Mouse (Mus musculus) cerebellum, adult 2 months (tissue): ENCODE data around the gene Afg1l. TPM values are rescaled to one million over a fixed set of nuclear protein-coding genes. Genes with fewer than 3 reads are reported as not detected.

Experiments used
- DNase-seq, 2 experiments: peaks; one replicate each; pipeline ENCODE4 v3.0.0; 2021
- H3K27ac ChIP-seq: fragments of 200-500 bp; 2 replicates; pipeline ENCODE4 v1.5.1; 2012; ENCODE audit warnings: low read length, control low read depth, inconsistent platforms; ENCODE audit not compliant: insufficient read depth
- H3K27me3 ChIP-seq: fragments of 200-500 bp; 2 replicates; pipeline ENCODE4 v1.6.1; 2012; ENCODE audit warnings: inconsistent platforms, mild to moderate bottlenecking, low read length, moderate library complexity; ENCODE audit not compliant: control insufficient read depth, insufficient read depth
- H3K4me1 ChIP-seq: fragments of 200-500 bp; 2 replicates; pipeline ENCODE4 v1.6.1; 2011; ENCODE audit warnings: low read length; ENCODE audit not compliant: control insufficient read depth, insufficient read depth
- H3K4me3 ChIP-seq: fragments of 200-500 bp; replicated peaks from 2 replicates; pipeline ENCODE3; 2011; ENCODE audit warnings: mild to moderate bottlenecking, low read depth, low read length, control low read depth; ENCODE audit not compliant: insufficient read depth
- CTCF ChIP-seq: fragments of 200-500 bp; IDR thresholded peaks from 2 replicates; pipeline ENCODE4 v1.5.1; 2011; ENCODE audit warnings: low read depth, mild to moderate bottlenecking, control low read depth, low read length, moderate library complexity, borderline replicate concordance; ENCODE audit not compliant: insufficient read depth
- POLR2A ChIP-seq: fragments of 200-500 bp; IDR thresholded peaks from 2 replicates; pipeline ENCODE4 v1.6.1; 2011; ENCODE audit warnings: low read length, control low read depth, borderline replicate concordance; ENCODE audit not compliant: insufficient read depth
- WGBS: fragments of 180-500 bp; shearing (Covaris S2); methylation state at CpG from one replicate; pipeline ENCODE4 v1.1.7; 2018; 5-methylcytosine and 5-hydroxymethylcytosine counted together
- polyA plus RNA-seq: library from polyadenylated mRNA; depleted of rRNA; stranded (reverse); fragments of >200 nt; gene quantifications from 2 replicates; pipeline ENCODE4 v1.2.3, GENCODE M21; 2012

The Afg1l gene
- polyA plus RNA-seq, 1 experiment: 14.9 TPM

GRCm38 (mm10) chr10:42492027-42492771 lies 13.8 kb upstream of the Afg1l start:
- 86% methylated on average over 10 of the region's 10 CpGs for WGBS
- H3K27me3 ChIP-seq: no peaks in the 10 kb centered on the region
- DNase-seq: no peak
- no peak overlapping the region for H3K27ac ChIP-seq
- no peaks in the 10 kb centered on the region for H3K4me1 ChIP-seq
- TF ChIP-seq CTCF: no peak
- no peak overlapping the region for H3K4me3 ChIP-seq

- no peak for TF ChIP-seq POLR2A
- no peak for TF ChIP-seq CTCF
- H3K27ac ChIP-seq: no peak overlapping the region
- WGBS: 72% methylated on average over 1 of the region's 1 CpGs
- no peak overlapping the region for H3K4me3 ChIP-seq
- DNase-seq: no peak
- H3K4me1 ChIP-seq: no peaks in the 10 kb centered on the region
- H3K27me3 ChIP-seq: no peaks in the 10 kb centered on the region
Measured at GRCm38 (mm10) chr10:42491158-42491557, 12.8 kb upstream of the Afg1l start.

- 42% methylated on average over 8 of the region's 8 CpGs for WGBS
- no peaks in the 10 kb centered on the region for H3K4me1 ChIP-seq
- TF ChIP-seq CTCF: no peak
- no peak for TF ChIP-seq POLR2A
- H3K27me3 ChIP-seq: no peaks in the 10 kb centered on the region
- H3K4me3 ChIP-seq: no peak overlapping the region
- H3K27ac ChIP-seq: no peak overlapping the region
- no peak for DNase-seq
Measured at GRCm38 (mm10) chr10:42488606-42489296, 10.4 kb upstream of the Afg1l start.

GRCm38 (mm10) chr10:42480719-42481118 lies 2.4 kb upstream of the Afg1l start:
- Histone ChIP-seq H3K27ac (no peak overlapping the region), H3K4me3 (no peak overlapping the region), H3K27me3 (no peaks in the 10 kb centered on the region), H3K4me1 (peaks cover 2% of the 10 kb centered on the region; the same call in 1 of the 2 replicates)
- 74% methylated on average over 4 of the region's 4 CpGs for WGBS
- no peak for DNase-seq
- no peak for TF ChIP-seq POLR2A
- no peak for TF ChIP-seq CTCF

GRCm38 (mm10) chr10:42477550-42478340 lies 620 bp downstream of the Afg1l start:
- WGBS: 5% methylated on average over 25 of the region's 25 CpGs

GRCm38 (mm10) chr10:42476774-42477475 lies 1.4 kb downstream of the Afg1l start:
- Histone ChIP-seq H3K27ac (no peak overlapping the region), H3K4me3 (no peak overlapping the region), H3K4me1 (peaks cover 2% of the 10 kb centered on the region; the same call in 1 of the 2 replicates), H3K27me3 (no peaks in the 10 kb centered on the region)
- no peak for DNase-seq
- WGBS: 92% methylated on average over 10 of the region's 10 CpGs
- no peak for TF ChIP-seq POLR2A
- no peak for TF ChIP-seq CTCF

More at GRCm38 (mm10) chr10:42477550-42478340, 620 bp downstream of the Afg1l start:
- Histone ChIP-seq H3K27ac (peak overlapping the region; percentile 84), H3K27me3 (no peaks in the 10 kb centered on the region), H3K4me3 (peak overlapping the region; percentile 85), H3K4me1 (peaks cover 2% of the 10 kb centered on the region; the same call in 1 of the 2 replicates)
- TF ChIP-seq CTCF (no peak), POLR2A (no peak)
- DNase-seq: no peak

- TF ChIP-seq POLR2A: no peak
- no peak for TF ChIP-seq CTCF
- WGBS: 78% methylated on average over 6 of the region's 6 CpGs
- no peak for DNase-seq
- Histone ChIP-seq H3K4me1 (peaks cover 2% of the 10 kb centered on the region; the same call in 1 of the 2 replicates), H3K4me3 (no peak overlapping the region), H3K27me3 (no peaks in the 10 kb centered on the region), H3K27ac (no peak overlapping the region)
Measured at GRCm38 (mm10) chr10:42474946-42475514, 3.3 kb downstream of the Afg1l start.
